Mouse (Mus musculus) liver, embryonic 14.5 days (tissue): ENCODE data around the gene Agt.

Source experiments
- CTCF ChIP-seq: IDR thresholded peaks from 2 replicates; pipeline ENCODE4 v1.5.1; 2016; ENCODE audit warnings: antibody characterized with exemption, low read depth, control low read depth
- EP300 ChIP-seq: IDR thresholded peaks from 2 replicates; pipeline ENCODE4 v1.6.1; 2016; ENCODE audit warnings: antibody characterized with exemption, low read depth

GRCm38 (mm10) chr8:124608972-124609353 is 39.5 kb upstream of the Agt start:
- TF ChIP-seq EP300, result no peak
- no peak for TF ChIP-seq CTCF
